Mouse (Mus musculus) gastrocnemius, adult 8-10 months (tissue): ENCODE measurements around the gene Aph1a. TPM values are rescaled to one million over a fixed set of nuclear protein-coding genes. Genes with fewer than 3 reads are reported as not detected.
"Not testable (repeated sequence)": the region's sequence is repeated elsewhere in the genome, so short reads cannot be mapped to it uniquely, and the experiment has no call there.

Source experiments
- DNase-seq, 2 experiments: peaks; one replicate each; pipeline ENCODE4 v3.0.0; 2022; ENCODE audit warnings: low spot score in 2 of 2
- total RNA-seq, 4 experiments: library from RNA; stranded (reverse); gene quantifications; 2 replicates each; pipeline ENCODE4 v1.2.4; 2022

The Aph1a gene
- total RNA-seq, 4 experiments from 2014 or later: 44.6 to 48.2 (median 47.8) TPM

- DNase-seq: no peak
Measured at GRCm38 (mm10) chr3:95884400-95884799, 9.4 kb upstream of the Aph1a start.

DNA sequence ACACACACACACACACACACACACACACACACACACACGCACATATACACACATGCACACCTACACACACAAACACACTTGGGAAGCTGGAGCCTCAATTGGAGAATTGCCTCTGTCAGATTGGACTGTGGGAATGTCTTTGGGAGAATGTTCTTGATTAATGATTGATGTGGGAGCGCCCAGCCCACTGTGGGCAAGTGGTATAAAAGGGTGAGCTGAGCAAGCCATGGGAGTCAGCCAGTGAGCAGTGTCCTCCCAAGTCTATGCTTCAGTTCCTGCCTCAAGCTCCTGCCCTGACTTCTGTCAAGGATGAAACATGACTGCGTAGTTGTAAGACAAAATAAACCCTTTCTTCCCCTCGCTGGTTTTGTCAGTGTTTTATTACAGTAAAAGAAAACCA is 6.2 kb upstream of the Aph1a start:
- DNase-seq: no peak

DNA sequence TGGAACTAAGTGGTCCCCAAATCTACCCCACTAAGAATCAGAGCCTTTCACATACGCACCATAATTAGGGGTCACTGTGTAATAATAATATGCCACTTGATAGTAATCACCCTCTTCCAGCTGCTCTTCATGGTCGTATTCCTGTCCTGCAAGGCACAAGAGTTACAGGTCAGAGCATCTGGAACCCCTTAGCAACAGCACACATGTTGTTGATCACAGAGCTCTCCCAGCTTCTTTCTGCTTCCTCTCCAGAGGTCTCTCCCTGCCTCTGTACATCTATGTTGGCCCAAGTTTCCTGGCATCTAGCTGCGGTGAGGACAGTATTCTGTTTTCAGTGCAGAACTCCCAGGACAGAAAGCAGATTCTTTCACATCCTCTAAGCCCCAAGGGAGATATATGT is 4.1 kb upstream of the Aph1a start:
- DNase-seq: no peak

DNA sequence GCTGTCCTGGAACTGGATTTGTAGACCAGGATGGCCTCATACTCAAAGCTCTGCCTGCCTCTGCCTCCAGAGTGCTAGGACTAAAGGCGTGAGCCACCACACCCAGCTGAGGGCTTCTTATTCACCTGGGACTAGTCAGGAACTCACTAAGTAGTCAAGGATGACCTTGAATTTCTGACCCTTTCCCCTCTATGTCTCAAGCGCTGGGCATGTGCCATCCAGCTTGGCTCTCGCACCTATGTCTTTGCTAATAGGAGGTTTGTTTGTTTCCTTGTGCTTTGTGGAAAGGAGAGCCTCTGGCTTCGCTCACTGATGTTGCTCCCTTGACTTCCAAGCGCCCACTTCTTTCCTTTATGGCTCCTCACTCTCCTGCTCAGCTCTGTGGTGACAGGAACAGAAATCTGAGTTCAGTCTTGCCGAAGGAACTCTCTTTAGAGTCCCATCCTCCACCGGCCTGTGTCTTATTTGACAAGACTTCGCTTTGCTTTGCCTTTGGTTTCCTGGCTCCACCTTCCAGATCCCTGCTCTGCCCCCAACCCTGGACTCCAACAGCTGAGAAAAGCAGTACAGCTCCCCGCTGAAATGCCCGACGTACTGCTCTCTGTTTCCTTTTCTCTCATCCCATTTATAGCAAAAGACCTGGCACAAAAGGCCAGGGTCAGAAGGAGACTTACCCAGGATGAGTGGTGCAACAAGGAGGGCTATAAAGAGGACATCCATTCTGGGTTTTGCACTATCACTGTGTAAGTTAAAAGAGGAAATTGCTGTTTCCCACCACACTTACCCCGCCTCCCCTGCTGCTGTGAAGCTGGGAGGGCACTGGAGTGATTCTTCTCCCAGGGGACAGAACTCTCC is 2.3 kb upstream of the Aph1a start, which contains the start of gene BC028528:
BC028528 (minus strand) TSS at position 795 of the 855 bp plus-strand sequence.
- DNase-seq: no peak

DNA sequence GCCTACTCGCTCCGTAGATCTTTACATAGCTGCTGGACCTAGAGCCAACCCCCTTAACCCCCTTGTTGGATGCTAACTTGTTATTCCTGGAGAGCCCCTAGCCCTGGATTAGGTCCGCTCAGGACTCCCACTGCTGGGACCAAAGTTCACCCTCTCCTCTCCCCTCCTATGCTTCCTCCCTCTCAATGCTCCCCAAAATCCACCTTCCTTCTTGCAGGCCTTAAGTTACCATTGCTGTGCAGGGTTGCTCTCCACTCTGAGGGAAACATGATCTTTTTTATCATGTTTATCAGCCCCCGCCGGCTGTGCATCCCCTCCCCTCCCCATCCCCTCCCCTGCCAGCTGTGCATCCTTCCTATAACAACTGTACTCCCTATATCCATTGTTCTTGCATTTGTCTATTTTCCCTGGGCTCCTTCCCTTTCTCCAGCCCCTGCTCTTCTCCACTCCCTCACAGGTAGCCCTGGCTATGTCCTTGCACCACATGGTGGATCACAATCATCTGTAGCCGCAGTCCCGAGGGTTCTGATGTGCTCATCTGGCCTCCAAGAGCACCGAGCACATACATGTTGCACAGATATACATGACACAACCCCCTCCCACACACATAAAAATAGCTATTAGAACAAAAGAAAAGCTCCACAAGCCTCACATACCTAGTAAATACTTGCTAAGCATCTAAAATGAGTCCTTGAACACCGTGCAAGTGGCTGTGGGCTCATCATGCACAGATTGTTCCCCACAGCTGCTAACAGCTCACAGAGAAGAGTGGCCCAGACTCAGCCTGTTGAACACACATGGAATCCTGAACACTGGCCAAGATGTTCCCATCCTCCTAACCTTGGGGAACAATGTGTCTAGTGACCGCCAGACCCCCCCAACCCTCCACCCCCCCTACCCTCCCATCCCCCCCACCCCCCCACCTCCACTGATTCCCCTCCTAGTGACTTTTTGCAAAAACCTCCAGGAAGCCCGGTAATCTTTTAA is 1.4 kb upstream of the Aph1a start:
- DNase-seq: no peak

DNA sequence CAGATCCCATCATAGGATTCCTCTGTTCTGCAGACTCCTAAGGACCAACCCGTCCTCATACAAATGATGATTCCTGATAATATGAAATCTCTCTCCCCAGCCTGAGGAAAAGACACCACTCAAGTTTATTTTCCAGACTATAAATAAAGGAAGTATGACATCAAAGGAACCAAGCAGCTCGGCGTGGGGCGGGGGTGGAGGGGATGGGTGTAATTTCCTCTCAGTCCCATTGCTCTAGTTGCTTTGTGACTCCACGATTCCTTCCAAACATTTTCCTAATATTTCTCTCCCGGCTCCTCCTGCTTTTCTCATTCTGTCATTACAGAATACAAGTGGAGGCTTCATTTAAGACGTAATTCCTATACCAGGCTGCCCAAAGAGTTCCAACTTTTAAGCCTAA is 643 bp upstream of the Aph1a start:
- DNase-seq: no peak

- no peak for DNase-seq
Measured at GRCm38 (mm10) chr3:95894317-95895160, 770 bp downstream of the Aph1a start.

GRCm38 (mm10) chr3:95895501-95895900 is 1.7 kb downstream of the Aph1a start:
- DNase-seq: not testable (repeated sequence)

DNA sequence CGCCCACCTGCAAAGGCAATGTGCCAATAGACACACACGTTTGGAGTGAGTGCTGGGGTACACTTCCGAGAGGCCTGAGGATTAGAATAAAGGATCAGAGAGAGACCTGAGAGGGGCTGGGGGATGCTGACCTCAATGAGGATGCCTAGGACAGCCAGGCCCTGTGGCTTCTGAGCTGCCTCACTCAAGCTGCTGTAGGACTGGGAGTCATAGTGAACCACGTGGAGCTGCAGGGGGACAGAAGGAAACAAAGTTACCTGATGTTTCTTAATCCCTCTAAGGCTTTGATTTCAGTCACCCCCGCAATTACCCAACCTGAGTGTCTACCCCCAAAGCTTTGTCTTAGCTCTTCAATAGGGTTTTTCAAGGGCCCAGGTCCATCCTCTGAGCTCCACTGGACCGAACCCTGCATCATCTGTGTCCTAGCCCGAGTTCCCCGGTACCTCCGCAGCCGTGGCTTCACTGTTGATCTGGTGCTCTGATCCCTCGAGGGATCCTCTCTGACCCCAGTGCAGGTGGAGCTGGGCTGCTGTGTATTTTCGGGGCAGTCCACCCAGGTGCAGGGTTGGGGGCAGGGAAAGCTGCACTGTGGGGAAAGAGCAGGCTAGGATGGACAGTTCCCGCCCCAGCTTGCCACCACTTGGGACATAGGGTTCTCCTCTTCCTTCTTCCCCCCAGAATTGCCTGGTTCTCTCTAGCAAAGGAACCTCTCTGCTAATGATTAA is 6.2 kb downstream of the Aph1a start:
- no peak for DNase-seq

DNA sequence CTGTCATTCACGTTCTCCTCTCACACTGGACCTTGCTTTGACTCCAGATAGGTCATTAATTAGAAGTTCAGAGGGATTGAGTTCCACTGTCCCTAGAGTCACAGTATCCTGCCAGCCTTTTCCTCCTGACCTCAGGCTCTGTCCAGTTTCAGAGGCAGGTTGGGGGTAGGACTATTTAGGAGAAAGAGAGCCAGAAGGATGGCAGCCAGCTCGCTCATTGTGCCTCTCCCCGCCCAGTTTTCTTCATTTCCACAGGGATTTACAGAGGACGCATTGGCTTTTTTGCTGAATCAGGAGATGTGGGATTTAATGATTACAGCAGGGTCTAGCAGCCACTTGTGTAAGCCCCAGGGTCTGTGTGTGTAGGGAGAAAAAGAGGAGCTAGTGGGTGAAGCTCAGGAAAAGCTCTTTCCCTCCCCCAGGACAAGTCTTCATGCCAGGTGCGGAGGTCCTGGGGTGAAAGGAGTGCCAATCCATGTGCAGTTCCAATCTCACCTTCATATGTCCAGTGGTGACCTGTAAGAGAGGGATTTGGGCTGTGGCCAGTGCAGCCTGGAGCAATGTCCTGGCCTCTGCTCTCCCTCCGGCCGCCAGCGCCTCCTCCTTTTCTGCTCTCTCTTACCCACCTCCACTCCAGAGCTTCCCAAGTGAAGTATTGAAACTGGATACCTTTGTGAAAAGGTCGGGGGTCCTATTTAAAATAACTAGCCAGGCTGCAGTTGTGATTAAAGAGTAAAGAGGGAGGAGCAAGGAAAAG is 8.0 kb downstream of the Aph1a start:
- peak in 1 of 2 experiments; percentile 53 for DNase-seq

DNA sequence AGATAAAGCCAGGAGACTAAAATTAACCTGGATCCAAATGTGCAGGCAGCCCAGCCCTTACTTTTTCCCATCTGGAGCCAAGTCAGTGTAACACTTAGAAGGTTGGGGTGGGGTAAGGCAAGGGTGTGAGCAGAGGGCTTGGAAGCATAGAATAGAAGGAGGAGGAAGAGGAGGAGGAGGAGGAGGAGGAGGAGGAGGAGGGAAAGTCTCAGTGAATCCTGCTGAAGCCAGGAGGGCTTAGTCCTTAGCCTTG is 8.5 kb downstream of the Aph1a start:
- DNase-seq: no peak

DNA sequence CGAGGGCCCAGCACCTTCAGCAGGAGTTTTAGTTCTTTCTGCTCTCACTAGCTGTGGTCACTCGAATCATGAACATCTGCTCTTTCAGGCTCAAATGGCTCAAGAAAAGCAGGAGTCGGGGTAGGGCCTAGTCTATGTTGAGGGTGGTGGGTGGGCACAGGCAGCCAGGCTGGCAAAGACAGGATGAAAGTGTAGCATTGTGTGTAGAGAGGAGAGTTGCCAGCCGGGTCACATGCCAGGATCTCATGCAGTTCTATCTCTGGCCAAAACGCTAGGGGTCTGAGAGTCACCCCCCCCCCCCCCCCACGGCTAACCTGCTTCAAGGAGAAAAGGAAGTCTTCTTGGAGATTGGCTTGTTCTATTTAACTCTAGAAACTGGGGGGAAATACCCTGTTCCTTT is 8.9 kb downstream of the Aph1a start:
- no peak for DNase-seq

- DNase-seq: no peak
Measured at GRCm38 (mm10) chr3:95903753-95904502, 10.2 kb downstream of the Aph1a start.

- DNase-seq: peak; percentile 61 to 63
Measured at GRCm38 (mm10) chr3:95904568-95904967, 10.8 kb downstream of the Aph1a start, which contains the start of gene Car14. Gene Car14 (minus strand): TSS chr3:95904691.

GRCm38 (mm10) chr3:95905146-95905939 is 11.6 kb downstream of the Aph1a start:
- no peak for DNase-seq

DNA sequence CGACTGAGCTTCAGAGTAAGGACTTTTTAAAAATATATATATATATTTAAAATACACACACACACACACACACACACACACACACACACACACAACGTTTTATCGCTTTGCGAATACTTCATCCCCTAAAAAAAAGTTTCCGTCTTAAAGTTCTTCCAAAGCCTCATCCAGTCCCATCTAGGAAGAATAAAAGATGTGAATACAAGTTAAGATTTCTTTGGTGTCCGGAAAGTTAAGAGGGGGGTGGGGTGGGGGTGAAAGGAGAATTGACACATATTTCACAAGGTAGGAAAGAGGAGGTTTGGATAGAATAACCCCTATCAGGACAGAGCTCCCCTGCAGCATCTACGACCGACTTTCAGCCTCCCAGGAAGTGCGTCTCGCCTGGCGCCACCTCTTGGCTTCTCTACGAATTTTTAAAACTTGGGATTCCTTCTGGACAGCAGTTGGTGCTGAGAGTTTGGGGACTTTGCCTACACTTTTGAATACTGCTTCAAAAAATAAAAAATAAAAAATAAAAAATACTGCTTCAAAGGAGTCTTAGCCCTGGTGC is 12.2 kb downstream of the Aph1a start:
- no peak for DNase-seq

DNA sequence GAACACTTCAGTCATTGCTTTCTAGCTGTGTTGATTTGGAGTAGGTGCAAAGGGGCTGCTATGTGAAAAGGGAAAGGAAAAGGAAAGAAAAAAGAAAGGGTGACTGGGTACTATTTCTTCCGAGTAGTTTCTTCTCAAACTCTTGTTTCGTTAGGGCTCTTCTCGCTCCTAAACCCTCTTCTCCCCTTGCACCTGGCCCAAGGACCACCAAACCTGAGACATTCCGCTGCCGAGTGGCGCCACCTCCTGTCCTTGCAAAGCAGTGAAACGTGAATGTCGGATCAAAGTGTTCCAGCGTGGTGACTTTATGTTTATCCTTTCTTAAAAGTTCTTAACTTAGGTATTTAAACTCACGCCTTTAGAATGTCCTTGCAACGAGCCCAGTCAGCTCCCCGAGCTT is 13.1 kb downstream of the Aph1a start:
- no peak for DNase-seq

DNA sequence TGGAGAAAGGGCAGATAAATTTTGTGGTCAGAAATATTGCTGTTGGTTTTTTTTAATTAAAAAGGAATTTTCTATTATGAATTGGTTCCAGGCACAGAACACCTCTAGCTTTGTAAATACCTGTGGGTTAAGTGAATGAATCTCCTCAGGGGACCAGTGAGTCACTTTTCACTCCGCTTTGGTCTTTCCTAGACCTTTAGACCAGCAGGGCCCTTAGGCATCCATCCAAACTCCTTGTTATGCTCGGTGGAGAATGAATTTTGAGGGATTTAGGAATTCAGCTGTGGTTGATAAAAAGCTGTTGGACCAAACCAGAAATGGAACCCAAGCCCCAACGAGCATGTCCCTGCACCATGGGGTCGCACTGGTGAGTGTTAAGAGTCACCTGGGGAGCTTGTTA is 13.8 kb downstream of the Aph1a start:
- no peak for DNase-seq
